Mouse (Mus musculus): Measurements from ENCODE around the gene Pla2g16. TPM values are rescaled to one million over a fixed set of nuclear protein-coding genes. Genes with fewer than 3 reads are reported as not detected.
A peak's percentile ranks its signal among the peaks of the same experiment; 100 is the strongest.

The Pla2g16 gene
- polyA plus RNA-seq, 1 experiment from 2014 or later: 7.6 TPM

- WGBS: 24% methylated on average over 3 of the region's 3 CpGs
- no peaks in the 10 kb centered on the region for H3K9me3 ChIP-seq (ENCODE audit: control insufficient read depth, low read length)
- no peak overlapping the region for H3K9ac ChIP-seq (ENCODE audit: low read length)
- no peak overlapping the region for H3K4me2 ChIP-seq (ENCODE audit: low read depth, severe bottlenecking)
- H3K36me3 ChIP-seq (ENCODE audit: control insufficient read depth, insufficient read depth, low read length): no peaks in the 10 kb centered on the region
- H3K27me3 ChIP-seq (ENCODE audit: control insufficient read depth, insufficient read depth, low read length): no peaks in the 10 kb centered on the region
- H3K4me3 ChIP-seq (ENCODE audit: low read depth, low read length): no peak overlapping the region
- peak overlapping the region; percentile 61; the same call in 1 of the 2 replicates for H3K27ac ChIP-seq (replicated peaks; ENCODE audit: low read depth, low read length)
- peak; percentile 61 for DNase-seq (ENCODE audit: low spot score)
- peaks cover 8% of the 10 kb centered on the region for H3K4me1 ChIP-seq (ENCODE audit: control insufficient read depth, insufficient read depth, low read length)
- no peak for ATAC-seq (ENCODE audit: insufficient number of reproducible peaks, low FRiP score, low TSS enrichment, low read depth)
Observed at GRCm38 (mm10) chr19:7568364-7568763, 11.1 kb downstream of the Pla2g16 start.

- H3K4me2 ChIP-seq (ENCODE audit: low read depth, severe bottlenecking): no peak overlapping the region
- no peak overlapping the region for H3K27ac ChIP-seq (replicated peaks; ENCODE audit: low read depth, low read length)
- 84% methylated on average over 5 of the region's 5 CpGs for WGBS
- no peak overlapping the region for H3K4me3 ChIP-seq (ENCODE audit: low read depth, low read length)
- H3K9ac ChIP-seq (ENCODE audit: low read length): no peak overlapping the region
- ATAC-seq (ENCODE audit: insufficient number of reproducible peaks, low FRiP score, low TSS enrichment, low read depth) (no peak), DNase-seq (ENCODE audit: low spot score) (no peak)
- H3K4me1 ChIP-seq (ENCODE audit: control insufficient read depth, insufficient read depth, low read length): peaks cover 8% of the 10 kb centered on the region
- H3K9me3 ChIP-seq (ENCODE audit: control insufficient read depth, low read length): no peaks in the 10 kb centered on the region
- H3K36me3 ChIP-seq (ENCODE audit: control insufficient read depth, insufficient read depth, low read length): no peaks in the 10 kb centered on the region
- no peaks in the 10 kb centered on the region for H3K27me3 ChIP-seq (ENCODE audit: control insufficient read depth, insufficient read depth, low read length)
Observed at GRCm38 (mm10) chr19:7569650-7570049, 12.4 kb downstream of the Pla2g16 start.

- no peaks in the 10 kb centered on the region for H3K9me3 ChIP-seq (ENCODE audit: control insufficient read depth, low read length)
- no peak overlapping the region for H3K27ac ChIP-seq (replicated peaks; ENCODE audit: low read depth, low read length)
- no peak overlapping the region for H3K4me3 ChIP-seq (ENCODE audit: low read depth, low read length)
- no peaks in the 10 kb centered on the region for H3K4me1 ChIP-seq (ENCODE audit: control insufficient read depth, insufficient read depth, low read length)
- no peak overlapping the region for H3K9ac ChIP-seq (ENCODE audit: low read length)
- no peak overlapping the region for H3K4me2 ChIP-seq (ENCODE audit: low read depth, severe bottlenecking)
- no peaks in the 10 kb centered on the region for H3K27me3 ChIP-seq (ENCODE audit: control insufficient read depth, insufficient read depth, low read length)
- no peak for DNase-seq (ENCODE audit: low spot score)
- 91% methylated on average over 1 of the region's 1 CpGs for WGBS
- no peaks in the 10 kb centered on the region for H3K36me3 ChIP-seq (ENCODE audit: control insufficient read depth, insufficient read depth, low read length)
- no peak for ATAC-seq (ENCODE audit: insufficient number of reproducible peaks, low FRiP score, low TSS enrichment, low read depth)
Observed at GRCm38 (mm10) chr19:7576180-7576579, 18.9 kb downstream of the Pla2g16 start.

- DNase-seq (ENCODE audit: low spot score): no peak
- WGBS: 89% methylated on average over 3 of the region's 3 CpGs
- Histone ChIP-seq H3K9ac (ENCODE audit: low read length) (no peak overlapping the region), H3K27ac (replicated peaks; ENCODE audit: low read depth, low read length) (no peak overlapping the region), H3K36me3 (ENCODE audit: control insufficient read depth, insufficient read depth, low read length) (no peaks in the 10 kb centered on the region), H3K9me3 (ENCODE audit: control insufficient read depth, low read length) (no peaks in the 10 kb centered on the region), H3K4me1 (ENCODE audit: control insufficient read depth, insufficient read depth, low read length) (no peaks in the 10 kb centered on the region), H3K4me3 (ENCODE audit: low read depth, low read length) (no peak overlapping the region), H3K4me2 (ENCODE audit: low read depth, severe bottlenecking) (no peak overlapping the region), H3K27me3 (ENCODE audit: control insufficient read depth, insufficient read depth, low read length) (no peaks in the 10 kb centered on the region)
- ATAC-seq (ENCODE audit: insufficient number of reproducible peaks, low FRiP score, low TSS enrichment, low read depth): no peak
Observed at GRCm38 (mm10) chr19:7577710-7578109, 20.5 kb downstream of the Pla2g16 start.

GRCm38 (mm10) chr19:7581042-7581441, 23.8 kb downstream of the Pla2g16 start:
- Histone ChIP-seq H3K27me3 (ENCODE audit: control insufficient read depth, insufficient read depth, low read length) (no peaks in the 10 kb centered on the region), H3K4me2 (ENCODE audit: low read depth, severe bottlenecking) (no peak overlapping the region), H3K9me3 (ENCODE audit: control insufficient read depth, low read length) (no peaks in the 10 kb centered on the region), H3K4me1 (ENCODE audit: control insufficient read depth, insufficient read depth, low read length) (no peaks in the 10 kb centered on the region), H3K27ac (replicated peaks; ENCODE audit: low read depth, low read length) (no peak overlapping the region), H3K4me3 (ENCODE audit: low read depth, low read length) (no peak overlapping the region), H3K9ac (ENCODE audit: low read length) (no peak overlapping the region), H3K36me3 (ENCODE audit: control insufficient read depth, insufficient read depth, low read length) (no peaks in the 10 kb centered on the region)
- DNase-seq (ENCODE audit: low spot score) (no peak), ATAC-seq (ENCODE audit: insufficient number of reproducible peaks, low FRiP score, low TSS enrichment, low read depth) (no peak)
- 64% methylated on average over 5 of the region's 5 CpGs for WGBS

- no peak for ATAC-seq (ENCODE audit: insufficient number of reproducible peaks, low FRiP score, low TSS enrichment, low read depth)
Observed at GRCm38 (mm10) chr19:7583101-7583500, 25.8 kb downstream of the Pla2g16 start.

GRCm38 (mm10) chr19:7583599-7583998, 26.3 kb downstream of the Pla2g16 start:
- Histone ChIP-seq H3K4me2 (ENCODE audit: low read depth, severe bottlenecking) (no peak overlapping the region), H3K9ac (ENCODE audit: low read length) (no peak overlapping the region), H3K4me1 (ENCODE audit: control insufficient read depth, insufficient read depth, low read length) (no peaks in the 10 kb centered on the region), H3K27ac (replicated peaks; ENCODE audit: low read depth, low read length) (no peak overlapping the region), H3K4me3 (ENCODE audit: low read depth, low read length) (no peak overlapping the region), H3K27me3 (ENCODE audit: control insufficient read depth, insufficient read depth, low read length) (no peaks in the 10 kb centered on the region), H3K9me3 (ENCODE audit: control insufficient read depth, low read length) (no peaks in the 10 kb centered on the region), H3K36me3 (ENCODE audit: control insufficient read depth, insufficient read depth, low read length) (no peaks in the 10 kb centered on the region)
- ATAC-seq (ENCODE audit: insufficient number of reproducible peaks, low FRiP score, low TSS enrichment, low read depth): no peak
- WGBS: 80% methylated on average over 3 of the region's 3 CpGs
- DNase-seq (ENCODE audit: low spot score): no peak

More at GRCm38 (mm10) chr19:7583101-7583500, 25.8 kb downstream of the Pla2g16 start:
- no peaks in the 10 kb centered on the region for H3K4me1 ChIP-seq (ENCODE audit: control insufficient read depth, insufficient read depth, low read length)
- no peak overlapping the region for H3K27ac ChIP-seq (replicated peaks; ENCODE audit: low read depth, low read length)
- no peak overlapping the region for H3K4me2 ChIP-seq (ENCODE audit: low read depth, severe bottlenecking)
- no peaks in the 10 kb centered on the region for H3K36me3 ChIP-seq (ENCODE audit: control insufficient read depth, insufficient read depth, low read length)
- no peak overlapping the region for H3K9ac ChIP-seq (ENCODE audit: low read length)
- no peaks in the 10 kb centered on the region for H3K27me3 ChIP-seq (ENCODE audit: control insufficient read depth, insufficient read depth, low read length)
- H3K4me3 ChIP-seq (ENCODE audit: low read depth, low read length): no peak overlapping the region
- 68% methylated on average over 7 of the region's 7 CpGs for WGBS
- H3K9me3 ChIP-seq (ENCODE audit: control insufficient read depth, low read length): no peaks in the 10 kb centered on the region
- DNase-seq (ENCODE audit: low spot score): peak; percentile 24

- no peak for ATAC-seq (ENCODE audit: insufficient number of reproducible peaks, low FRiP score, low TSS enrichment, low read depth)
- no peaks in the 10 kb centered on the region for H3K36me3 ChIP-seq (ENCODE audit: control insufficient read depth, insufficient read depth, low read length)
- H3K9me3 ChIP-seq (ENCODE audit: control insufficient read depth, low read length): no peaks in the 10 kb centered on the region
- no peak overlapping the region for H3K27ac ChIP-seq (replicated peaks; ENCODE audit: low read depth, low read length)
- H3K4me2 ChIP-seq (ENCODE audit: low read depth, severe bottlenecking): no peak overlapping the region
- no peak overlapping the region for H3K4me3 ChIP-seq (ENCODE audit: low read depth, low read length)
- H3K9ac ChIP-seq (ENCODE audit: low read length): no peak overlapping the region
- H3K4me1 ChIP-seq (ENCODE audit: control insufficient read depth, insufficient read depth, low read length): no peaks in the 10 kb centered on the region
- 91% methylated on average over 8 of the region's 8 CpGs for WGBS
- H3K27me3 ChIP-seq (ENCODE audit: control insufficient read depth, insufficient read depth, low read length): no peaks in the 10 kb centered on the region
- no peak for DNase-seq (ENCODE audit: low spot score)
Observed at GRCm38 (mm10) chr19:7585279-7585678, 28.0 kb downstream of the Pla2g16 start.

GRCm38 (mm10) chr19:7585764-7586163, 28.5 kb downstream of the Pla2g16 start:
- H3K9ac ChIP-seq (ENCODE audit: low read length): no peak overlapping the region
- no peaks in the 10 kb centered on the region for H3K36me3 ChIP-seq (ENCODE audit: control insufficient read depth, insufficient read depth, low read length)
- no peak for DNase-seq (ENCODE audit: low spot score)
- H3K27ac ChIP-seq (replicated peaks; ENCODE audit: low read depth, low read length): no peak overlapping the region
- no peaks in the 10 kb centered on the region for H3K9me3 ChIP-seq (ENCODE audit: control insufficient read depth, low read length)
- ATAC-seq (ENCODE audit: insufficient number of reproducible peaks, low FRiP score, low TSS enrichment, low read depth): no peak
- 94% methylated on average over 6 of the region's 6 CpGs for WGBS
- H3K4me1 ChIP-seq (ENCODE audit: control insufficient read depth, insufficient read depth, low read length): no peaks in the 10 kb centered on the region
- H3K27me3 ChIP-seq (ENCODE audit: control insufficient read depth, insufficient read depth, low read length): no peaks in the 10 kb centered on the region
- no peak overlapping the region for H3K4me2 ChIP-seq (ENCODE audit: low read depth, severe bottlenecking)
- H3K4me3 ChIP-seq (ENCODE audit: low read depth, low read length): no peak overlapping the region

Measured in limb, embryonic 11.5 days (tissue).